Mouse (Mus musculus): ENCODE measurements around the gene Nr6a1.

- TF ChIP-seq POLR2A (IDR thresholded peaks at IDR 0.05; ENCODE audit: borderline replicate concordance, control insufficient read depth, low read depth, low read length) (no peak), CTCF (IDR thresholded peaks at IDR 0.05; ENCODE audit: control insufficient read depth, insufficient read depth, low read length) (no peak)
These were observed 48.7 kb upstream of the Nr6a1 start for GRCm38 (mm10) chr2:38975941-38976805.
